Mouse (Mus musculus) right cerebral cortex, adult 2 months (tissue): ENCODE data around the gene Rpl5.
A peak's percentile ranks its signal among the peaks of the same experiment; 100 is the strongest.
"Not testable (repeated sequence)": the region's sequence is repeated elsewhere in the genome, so short reads cannot be mapped to it uniquely, and the experiment has no call there.

Experiments used
- DNase-seq, 2 experiments: peaks; one replicate each; pipeline ENCODE4 v3.0.0; 2021 to 2022; ENCODE audit warnings: low spot score in 2 of 2

The Rpl5 gene

DNA sequence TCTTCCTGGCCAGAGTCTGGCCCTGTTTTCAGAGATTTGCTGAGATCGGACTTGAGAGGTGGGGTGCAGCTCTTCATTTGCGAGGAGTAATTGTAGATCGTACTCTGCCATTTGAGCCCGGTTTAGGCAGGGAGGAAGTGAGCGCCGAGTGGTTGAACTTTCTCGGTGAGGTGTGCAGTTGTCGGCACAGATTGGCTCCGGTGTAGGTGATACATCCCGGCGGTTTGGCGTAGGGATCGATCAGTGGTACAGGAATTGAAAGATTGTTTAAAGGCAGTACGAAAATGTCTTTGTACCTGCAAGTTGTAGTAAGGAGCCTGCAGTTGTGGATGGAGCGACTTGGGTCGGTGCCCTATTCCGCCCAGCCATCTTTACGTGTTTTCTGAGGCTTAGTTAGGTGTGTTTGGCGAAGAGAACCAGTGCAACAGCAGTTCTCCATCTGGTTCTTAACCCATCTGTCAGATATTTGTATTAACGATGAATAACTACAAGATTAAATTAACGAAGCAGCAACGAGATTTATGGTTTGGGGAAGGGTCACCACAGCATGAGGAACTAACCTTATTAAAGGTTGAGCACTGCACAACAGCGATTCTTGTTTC, 813 bp downstream of the Rpl5 start:
- no peak for DNase-seq

DNA sequence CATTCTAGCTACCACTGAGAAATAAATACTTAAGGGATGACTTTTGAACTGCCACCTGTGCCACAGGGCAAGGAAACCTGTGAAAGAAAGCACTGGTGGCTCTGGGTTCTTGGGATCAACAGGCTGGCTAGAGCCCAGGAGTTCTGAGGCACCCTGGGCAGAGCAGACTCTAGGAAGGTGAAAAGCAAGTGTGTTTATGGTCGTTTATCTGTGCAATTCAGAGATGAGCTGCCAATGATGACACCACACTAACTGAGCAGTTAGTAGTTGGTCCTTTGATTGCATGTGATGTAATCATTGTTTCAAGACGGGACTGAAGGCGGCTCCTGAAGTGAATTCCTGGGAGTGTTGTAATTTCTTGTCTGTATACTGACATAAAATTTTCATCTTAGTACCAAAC, 4.0 kb downstream of the Rpl5 start:
- no peak for DNase-seq

DNA sequence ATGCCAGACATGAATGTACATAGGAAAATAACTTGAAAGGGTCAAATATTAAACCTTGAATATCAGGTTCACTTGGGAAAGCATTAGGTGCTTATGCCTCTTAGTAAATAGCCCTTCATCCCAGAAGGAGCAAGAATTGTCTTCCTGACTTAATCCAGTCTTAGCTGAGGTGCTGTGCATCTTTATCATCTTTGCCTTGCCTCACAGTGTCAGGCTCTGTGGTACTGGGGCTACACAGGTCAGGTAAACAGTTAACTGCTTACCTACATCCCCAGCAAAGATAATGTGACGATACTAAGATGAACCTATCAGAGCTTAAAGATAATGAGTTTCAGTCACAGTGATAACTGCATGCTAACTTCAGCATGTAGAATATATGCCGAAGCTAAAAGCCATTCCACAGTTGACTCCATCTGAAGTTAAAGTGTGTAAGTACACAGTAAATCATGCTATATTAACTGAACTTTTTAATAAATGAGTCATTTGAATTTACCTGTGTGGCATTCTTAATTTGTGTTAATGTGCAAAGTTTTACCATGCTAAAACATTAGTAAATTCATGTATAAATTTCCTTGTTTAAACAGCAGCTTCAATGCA, 8.3 kb downstream of the Rpl5 start:
- DNase-seq = no peak

DNA sequence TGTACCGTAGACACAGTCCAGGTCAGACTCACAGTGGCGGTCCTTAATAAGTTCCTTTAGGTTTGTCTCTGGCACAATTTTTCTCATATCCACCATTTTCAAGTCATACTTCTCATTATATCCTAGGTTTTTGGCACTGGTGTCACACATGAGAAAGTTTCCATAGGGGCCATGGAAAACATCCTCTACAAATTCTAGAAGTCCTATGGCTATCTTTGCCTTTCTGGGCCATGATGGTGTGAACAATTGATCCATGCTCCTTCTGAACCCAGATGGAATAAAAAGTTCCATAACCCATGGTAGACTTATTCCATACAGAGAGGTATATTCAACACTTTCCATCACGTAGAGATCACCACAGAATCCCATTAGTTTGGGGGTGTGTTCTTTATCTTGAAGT, 9.4 kb downstream of the Rpl5 start:
- DNase-seq = no peak

DNA sequence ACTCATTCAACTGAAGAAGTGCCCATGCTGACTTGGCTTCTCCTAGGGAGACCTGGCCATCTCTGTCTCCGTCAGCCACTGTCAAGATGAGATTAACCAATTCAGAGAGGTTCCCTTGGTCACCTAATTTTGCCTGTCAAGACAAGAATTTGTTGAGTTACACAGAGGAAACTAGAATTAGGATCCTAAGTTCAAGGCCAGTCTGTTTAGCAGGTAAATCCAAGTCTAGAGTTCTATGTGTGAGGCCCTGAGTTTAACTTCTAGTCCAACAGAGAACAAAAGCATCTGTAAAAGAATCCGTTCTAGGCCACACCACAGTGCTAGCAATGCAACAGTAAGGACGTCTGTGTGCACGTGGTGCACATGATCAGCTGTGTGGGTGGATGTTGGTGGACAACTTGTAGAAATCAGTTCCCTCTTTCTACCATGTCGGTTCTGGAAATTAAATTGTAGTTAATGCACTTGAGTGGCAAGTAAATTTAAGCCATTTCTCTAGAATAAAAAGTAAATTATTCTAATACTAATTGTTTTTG, 9.8 kb downstream of the Rpl5 start:
- no peak for DNase-seq

DNA sequence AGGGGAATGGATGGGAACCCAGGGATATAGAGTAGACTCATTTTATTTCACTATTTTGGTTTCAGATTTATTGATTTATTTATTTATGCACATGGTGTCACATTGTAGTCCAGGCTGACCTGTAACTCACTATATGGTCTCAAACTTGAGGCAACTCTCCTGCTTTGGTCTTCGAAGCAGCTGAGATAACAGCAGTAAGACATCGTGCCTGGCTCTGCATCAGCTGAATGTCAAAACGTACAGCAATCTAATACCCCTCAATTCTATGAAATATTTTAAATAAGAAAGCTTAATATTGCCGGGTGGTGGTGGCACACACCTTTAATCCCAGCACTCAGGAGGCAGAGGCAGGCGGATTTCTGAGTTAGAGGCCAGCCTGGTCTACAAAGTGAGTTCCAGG, 10.7 kb downstream of the Rpl5 start:
- DNase-seq = no peak

DNA sequence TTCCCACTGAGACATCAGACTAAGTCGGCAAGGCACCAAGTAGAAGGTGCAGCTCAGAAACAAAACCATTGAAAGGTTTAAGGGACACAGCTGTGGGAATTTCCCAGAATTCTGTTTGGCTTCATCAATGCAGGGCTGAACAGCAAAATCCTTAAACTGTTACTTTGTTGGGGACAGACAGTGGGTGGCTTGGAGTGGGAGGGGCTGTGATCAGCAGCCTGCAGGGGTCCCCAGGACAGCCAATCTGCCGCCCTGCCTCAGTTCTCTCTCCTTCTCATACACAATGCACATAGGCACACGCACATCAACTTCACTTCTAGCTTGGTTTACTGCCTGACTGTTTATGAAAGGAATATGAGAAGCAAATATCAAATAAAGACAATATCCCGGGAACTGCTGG, 15.0 kb downstream of the Rpl5 start:
- DNase-seq = no peak

DNA sequence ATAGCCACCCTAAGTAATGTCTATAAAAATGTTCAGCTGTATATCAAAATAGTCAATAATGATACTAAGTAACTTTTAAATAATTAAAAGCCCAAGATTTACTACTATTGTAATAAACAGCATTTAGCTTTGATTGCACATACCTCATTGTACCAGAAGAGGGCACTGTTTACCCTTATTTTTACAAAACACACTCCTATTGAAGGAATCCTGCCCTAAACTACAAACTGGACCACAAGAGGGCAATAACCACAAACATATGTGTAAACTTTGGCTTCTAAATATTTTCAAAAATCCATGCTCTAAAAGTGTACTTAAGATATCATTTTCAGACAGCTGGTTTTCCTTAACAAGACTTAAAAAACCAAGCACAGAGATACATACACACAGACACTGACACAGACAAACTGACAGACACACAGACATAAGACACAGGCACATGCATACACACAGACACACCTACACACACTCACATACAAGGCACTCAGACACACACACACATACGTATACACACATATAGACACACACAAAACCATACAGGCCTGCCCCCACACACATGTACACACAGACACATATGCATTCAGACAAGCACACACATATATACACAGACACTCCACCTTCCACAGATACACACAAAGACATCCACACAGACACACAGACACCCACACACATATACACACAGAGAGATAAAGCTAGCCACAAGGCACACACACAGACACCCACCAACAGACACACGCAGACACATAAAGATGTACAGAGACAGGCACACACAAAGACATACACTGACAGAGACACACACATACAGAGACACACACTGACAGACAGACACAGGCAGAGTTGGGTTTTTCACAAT, 21.3 kb downstream of the Rpl5 start:
- DNase-seq = peak in 1 of 2 experiments; percentile 55

DNA sequence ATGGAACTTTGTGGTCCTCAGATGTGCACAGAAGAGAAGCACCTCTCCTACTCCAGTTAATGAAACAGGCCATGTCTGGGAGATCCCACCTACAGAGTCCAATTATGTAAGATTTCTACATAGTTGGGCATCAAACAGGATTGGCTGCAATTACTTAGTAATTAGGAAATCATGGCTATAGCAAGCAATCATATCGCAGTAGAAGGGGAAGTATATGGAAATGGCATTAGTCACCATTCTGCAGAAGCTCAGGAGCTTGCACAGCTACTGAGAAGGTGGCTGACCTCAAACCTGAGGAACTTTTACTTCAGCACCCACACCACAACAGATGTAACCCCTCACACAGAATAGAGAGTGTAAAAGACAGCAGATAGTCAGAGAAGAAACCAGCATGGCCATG, 22.5 kb downstream of the Rpl5 start:
- no peak for DNase-seq

DNA sequence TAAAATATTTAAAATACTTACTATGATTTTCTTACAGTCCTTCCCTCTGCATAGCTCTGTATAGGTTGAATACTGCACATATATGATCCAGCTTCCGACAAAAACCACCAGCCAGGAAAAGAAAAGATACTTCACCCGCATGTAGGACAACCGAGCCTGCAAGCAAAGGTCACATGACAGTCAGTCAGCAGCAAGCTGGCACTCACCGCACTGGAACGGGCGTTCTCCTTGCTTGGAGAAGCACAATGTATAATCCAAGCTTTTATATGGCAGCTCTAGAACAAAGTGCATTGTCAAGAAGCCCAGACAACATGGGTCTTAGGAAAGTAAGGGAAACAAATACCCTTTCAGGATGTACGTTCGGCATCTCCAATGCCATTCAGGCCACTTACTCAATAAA, 24.3 kb downstream of the Rpl5 start:
- no peak for DNase-seq

DNA sequence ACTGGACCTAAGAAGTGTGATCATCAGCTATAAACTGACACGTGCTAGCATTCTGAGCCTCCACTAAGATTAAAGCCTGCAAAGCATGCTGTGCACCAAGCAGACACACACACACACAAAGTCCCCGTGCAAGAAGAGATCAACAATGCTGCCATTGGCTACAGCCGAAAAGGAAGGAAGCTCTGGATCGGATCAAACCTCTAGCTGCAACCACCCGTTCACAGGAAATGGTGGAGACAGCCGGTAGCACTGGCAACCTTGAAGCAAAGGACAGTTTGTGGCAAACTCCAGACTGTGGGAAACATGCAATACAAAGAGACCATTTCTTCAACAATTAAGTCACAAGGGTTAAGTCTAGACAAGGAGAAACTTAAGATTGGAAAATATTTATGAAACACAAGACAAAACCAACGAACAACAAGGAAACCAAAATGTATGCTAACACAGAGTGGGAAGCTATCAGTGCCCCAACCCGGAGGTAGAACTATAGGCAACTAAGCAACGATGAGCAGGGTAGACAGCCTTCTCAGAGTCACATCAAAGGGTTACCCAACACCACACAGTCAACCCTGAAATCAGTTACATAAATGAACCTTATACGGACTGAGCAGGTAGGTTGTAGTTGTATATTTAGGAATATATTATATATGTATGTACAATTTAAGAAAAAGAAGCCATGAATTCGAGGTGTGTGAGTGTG, 26.4 kb downstream of the Rpl5 start:
- no peak for DNase-seq

DNA sequence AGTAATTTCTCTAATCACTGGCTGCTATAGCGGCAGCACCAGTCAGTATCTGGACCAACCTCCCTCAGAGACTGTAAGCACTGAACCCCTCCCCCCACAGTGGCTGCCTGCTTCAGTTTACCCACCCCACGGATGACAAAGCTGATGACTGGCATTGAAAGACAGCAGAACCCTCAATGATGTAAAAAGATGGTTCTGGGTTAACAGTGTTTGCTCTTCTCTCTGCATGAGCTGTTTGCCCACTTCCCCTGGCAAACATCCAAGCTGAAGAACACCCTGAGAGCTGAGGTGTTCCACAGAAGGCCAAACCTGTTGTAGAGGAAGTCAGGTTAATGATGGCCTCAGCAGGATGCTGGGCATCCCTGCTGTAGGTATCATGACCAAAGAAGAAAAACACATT, 32.3 kb downstream of the Rpl5 start:
- no peak for DNase-seq

DNA sequence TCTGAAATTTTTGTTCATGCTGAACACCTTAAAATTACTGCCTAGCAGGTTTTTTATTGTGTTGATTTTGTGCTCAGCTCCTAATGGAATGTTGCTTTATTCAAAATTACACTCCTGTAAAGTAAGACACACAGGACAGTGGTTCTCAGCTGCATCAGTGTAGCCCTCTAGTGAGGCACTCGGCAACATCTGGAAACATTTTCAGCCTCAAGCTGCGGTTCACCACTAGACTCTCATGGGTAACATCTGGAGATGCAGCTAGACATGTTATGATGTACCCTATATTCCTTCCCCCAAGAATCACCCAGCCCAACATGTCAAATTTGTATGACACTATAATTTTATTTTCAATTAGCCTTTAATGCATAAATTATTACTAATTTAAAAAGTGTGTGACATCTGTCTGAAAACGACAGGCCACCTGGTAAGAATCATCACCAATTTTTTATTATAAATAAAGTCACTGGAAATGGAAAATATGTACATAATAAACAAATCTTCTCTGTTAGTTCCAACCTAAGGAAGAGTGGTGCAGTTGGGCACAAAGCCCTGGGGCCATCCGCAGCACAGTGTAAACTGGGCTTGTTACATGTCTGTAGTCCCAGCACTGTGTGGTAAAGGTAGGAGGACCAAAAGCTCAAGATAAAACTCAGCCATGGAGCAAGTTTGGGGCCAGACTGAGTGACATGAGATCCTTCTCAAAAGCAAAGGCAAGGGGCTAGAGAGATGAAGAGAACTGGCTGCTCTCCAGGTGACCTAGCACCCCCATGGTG, 33.1 kb downstream of the Rpl5 start:
- DNase-seq = no peak

DNA sequence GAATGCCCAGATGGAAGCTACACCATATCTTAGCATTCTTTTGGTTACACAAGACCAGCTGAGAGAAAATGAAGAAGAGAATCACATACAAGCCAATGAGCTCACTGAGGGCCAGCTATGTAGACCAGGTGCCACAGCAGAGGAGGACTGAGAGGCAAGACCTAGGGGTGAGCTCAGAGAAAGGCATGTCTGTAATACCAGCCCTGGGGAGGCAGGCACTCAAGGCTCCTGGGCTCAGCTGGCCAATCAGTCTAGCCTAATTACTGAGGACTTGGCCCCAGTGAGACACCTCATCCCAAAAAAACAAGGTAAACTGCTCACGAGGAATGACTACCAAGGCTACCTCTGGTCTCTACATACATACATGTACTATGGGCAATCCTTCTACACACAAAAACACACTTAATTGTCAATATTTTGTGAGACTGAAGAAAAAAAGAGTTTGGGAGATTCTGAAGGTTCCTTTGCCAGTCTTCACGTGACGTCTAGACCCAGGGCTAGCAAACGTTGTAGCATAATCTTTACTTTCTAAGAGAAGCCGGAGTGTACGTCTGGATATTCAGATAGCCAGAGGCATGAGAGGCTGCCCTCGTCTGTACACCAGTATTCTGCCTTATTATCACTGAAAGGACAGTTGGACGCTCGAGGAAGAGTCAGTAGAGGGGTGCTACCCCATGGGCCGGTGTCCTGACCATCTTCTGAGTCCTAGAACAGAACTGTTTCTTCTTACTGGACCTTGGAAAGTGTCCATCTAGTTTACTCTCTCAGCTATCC, 34.7 kb downstream of the Rpl5 start:
- DNase-seq = no peak

DNA sequence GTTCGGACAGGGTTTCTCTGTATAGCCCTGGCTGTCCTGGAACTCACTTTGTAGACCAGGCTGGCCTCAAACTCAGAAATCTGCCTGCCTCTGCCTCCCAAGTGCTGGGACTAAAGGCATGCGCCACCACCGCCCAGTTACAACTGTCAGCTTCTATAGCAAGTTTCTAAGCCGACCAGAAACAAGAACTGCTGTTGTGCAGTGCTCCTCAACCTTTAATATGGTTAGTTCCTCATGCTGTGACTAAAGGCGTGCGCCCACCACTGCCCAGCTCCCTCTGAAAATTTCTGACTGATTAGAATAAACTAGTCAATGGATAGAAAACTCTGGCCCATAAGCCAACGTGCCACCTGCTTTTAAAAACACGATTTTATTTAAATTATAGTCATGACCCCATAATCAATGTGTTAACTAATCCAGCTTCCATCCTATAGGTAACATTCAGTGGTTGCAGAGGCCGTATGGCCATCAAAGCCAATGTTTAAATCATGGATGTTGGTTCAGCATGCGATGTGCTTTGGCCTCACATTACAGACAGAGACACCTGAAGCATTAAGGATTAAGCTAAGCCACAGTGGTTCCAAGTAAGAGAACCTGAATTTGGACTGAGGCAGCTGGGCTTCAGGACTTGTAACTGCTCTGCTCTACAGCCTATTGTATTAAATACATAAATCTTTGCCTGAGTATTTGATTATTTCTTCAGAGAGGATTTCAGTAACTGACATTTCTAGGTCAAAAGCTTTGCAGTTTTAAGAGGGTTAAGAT, 36.5 kb downstream of the Rpl5 start:
- no peak for DNase-seq

DNA sequence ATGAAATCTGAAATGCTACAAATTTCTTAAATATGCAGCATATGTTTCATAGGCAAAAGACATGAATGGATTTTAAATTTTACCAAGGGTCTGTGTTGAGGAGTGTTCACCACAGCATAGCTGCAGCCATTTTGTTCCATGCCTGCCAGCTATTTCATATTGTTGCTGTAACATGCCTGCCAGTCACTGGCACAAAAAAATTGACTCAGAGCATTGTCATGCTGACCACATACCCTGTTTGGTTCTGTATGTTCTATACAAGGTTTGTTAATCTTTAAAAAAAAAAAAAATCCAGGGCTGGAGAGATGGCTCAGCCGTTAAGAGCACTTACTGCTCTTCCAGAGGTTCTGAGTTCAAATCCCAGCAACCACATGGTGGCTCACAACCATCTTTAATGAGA, 38.2 kb downstream of the Rpl5 start:
- not testable (repeated sequence) for DNase-seq

DNA sequence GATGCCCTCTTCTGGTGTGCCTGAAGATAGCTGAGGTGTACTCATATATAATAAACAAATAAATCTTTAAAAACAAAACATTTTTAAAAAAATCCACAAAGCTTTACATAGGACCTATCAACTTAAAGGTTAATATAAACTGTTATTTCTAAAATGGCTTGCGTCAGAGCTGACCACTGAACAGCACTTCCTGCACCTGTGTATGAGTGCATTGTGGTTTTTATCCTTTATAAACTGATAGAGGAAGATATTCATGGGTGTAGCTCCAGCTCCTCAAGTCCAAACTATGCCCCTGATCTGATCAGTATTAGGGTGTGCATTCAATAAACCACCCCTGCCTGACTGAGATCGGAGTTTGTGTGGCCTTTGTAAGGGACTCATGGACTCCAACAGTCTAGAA, 38.6 kb downstream of the Rpl5 start:
- DNase-seq = no peak

DNA sequence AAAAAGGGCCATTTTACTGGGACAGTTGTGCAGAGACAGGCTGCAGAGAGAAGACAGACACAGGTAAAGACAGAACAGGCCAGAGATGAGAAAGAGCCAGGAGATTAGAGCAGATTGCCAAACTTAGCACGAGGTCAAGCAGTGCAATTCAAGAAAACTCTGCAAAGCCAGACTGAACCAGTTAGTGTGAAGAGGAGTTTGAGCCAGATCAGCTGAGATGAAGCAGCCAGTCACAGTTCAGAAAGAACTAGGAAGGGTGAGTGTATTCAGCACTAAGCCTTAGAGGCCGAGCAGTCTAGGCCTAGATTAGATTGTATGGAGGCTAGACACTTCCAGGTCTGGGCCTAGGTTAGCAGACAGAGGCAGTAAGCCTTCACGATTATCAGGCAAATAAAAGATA, 39.4 kb downstream of the Rpl5 start:
- DNase-seq = no peak

DNA sequence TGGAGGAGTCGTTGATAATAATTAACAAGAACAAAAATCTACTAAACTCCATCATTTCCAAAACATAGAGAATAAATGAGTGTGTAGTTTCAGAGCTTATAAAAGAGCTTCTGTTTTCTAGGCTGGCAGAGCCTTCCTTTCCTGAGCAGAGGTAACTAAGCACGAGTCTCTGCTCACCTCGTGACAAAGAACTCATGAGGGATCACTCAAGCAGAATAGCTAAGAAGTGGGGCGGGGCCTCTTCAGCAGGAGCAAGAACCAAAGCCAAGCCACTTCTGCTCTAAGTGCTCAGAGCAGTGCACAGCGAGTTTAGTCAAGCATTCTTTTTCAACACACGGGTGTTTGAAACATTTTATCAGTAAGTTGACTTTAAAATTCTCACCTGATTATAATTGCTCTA, 40.9 kb downstream of the Rpl5 start:
- DNase-seq = no peak

DNA sequence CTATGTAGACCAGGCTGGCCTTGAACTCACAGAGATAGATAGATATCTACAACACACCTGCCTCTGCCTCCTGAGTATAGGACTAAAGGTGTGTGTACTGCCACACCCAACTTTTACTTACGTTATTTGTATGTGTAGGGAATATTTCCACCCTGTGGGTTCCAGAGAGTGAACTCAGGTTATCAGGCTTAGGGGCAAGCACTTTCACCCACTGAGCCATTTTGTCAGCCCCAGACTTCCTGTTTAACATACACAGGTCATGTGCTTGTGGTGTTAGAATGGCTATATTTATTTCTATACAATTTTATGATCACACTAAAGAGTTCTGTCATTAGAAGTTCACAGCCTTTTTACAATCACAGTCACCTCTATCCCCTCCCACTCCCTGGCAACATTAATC, 42.6 kb downstream of the Rpl5 start:
- DNase-seq = no peak
